Mouse (Mus musculus) embryonic stem cell, embryonic (primary cell): ENCODE measurements around the gene Fyn.

Source experiments
- CTCF ChIA-PET, 4 experiments: fragments of 300-600 bp in 2 of 4; fragments of 350-600 bp in 2 of 4; sonication (Branson Sonifier 250); formaldehyde crosslinking; loops; one replicate each; lab custom pipeline; 2022; ENCODE audit warnings: inconsistent platforms in 2 of 4; lab: Charles Lee
- POLR2A ChIA-PET, 4 experiments: fragments of 300-600 bp in 2 of 4; fragments of 350-600 bp in 2 of 4; sonication (Branson Sonifier 250); formaldehyde crosslinking; loops; one replicate each; lab custom pipeline; 2022; ENCODE audit warnings: antibody characterized with exemption in 4 of 4, inconsistent platforms in 1 of 4; lab: Charles Lee

Gene Fyn

GRCm38 (mm10) chr10:39563552-39564223, 195.0 kb downstream of the Fyn start:
- ChIA-PET CTCF (interaction anchor here in 2 of 4 experiments (0.6 to 1.3 kb wide), 2 partner anchors 9 to 187 kb away, joined by 3 to 4 read pairs; no protein-coding TSS in a partner anchor), POLR2A (interaction anchor here in 3 of 4 experiments (0.5 to 1.7 kb wide), 8 partner anchors 8 to 776 kb away, joined by 3 to 4 read pairs (median 3); partner anchors contain the start of gene Cdk19 (in 1 of the 3))

- CTCF ChIA-PET: no interaction called here
- POLR2A ChIA-PET: interaction anchor here in 1 of 4 experiments (0.6 kb wide), 1 partner anchor 10 kb away, joined by 4 read pairs; no protein-coding TSS in a partner anchor
Observed at GRCm38 (mm10) chr10:39566901-39567300, 198.2 kb downstream of the Fyn start.

- CTCF ChIA-PET: no interaction called here
Observed at GRCm38 (mm10) chr10:39568991-39569390, 200.3 kb downstream of the Fyn start.

GRCm38 (mm10) chr10:39571011-39571410, 202.4 kb downstream of the Fyn start:
- CTCF ChIA-PET: no interaction called here
- POLR2A ChIA-PET: interaction anchor here in 3 of 4 experiments (0.7 to 2.3 kb wide), 6 partner anchors 8 to 160 kb away, joined by 3 to 12 read pairs (median 5); no protein-coding TSS in a partner anchor

More at GRCm38 (mm10) chr10:39568991-39569390, 200.3 kb downstream of the Fyn start:
- POLR2A ChIA-PET: interaction anchor here in 3 of 4 experiments (0.7 to 2.4 kb wide), 6 partner anchors 9 to 162 kb away, joined by 3 to 9 read pairs (median 3); partner anchors contain the start of gene Rev3l (in 1 of the 3)

- CTCF ChIA-PET: interaction anchor here in 1 of 4 experiments (0.9 to 1.3 kb wide), 2 partner anchors 10 to 401 kb away, joined by 3 read pairs; no protein-coding TSS in a partner anchor
- POLR2A ChIA-PET: interaction anchor here in 3 of 4 experiments (0.5 to 2.3 kb wide), 11 partner anchors 8 to 497 kb away, joined by 3 to 11 read pairs (median 4); partner anchors contain the start of gene Rev3l (in 2 of the 3)
Observed at GRCm38 (mm10) chr10:39572050-39572671, 203.5 kb downstream of the Fyn start.

GRCm38 (mm10) chr10:39572672-39573051, 204.0 kb downstream of the Fyn start:
- CTCF ChIA-PET: interaction anchor here in 1 of 4 experiments (0.9 to 1.3 kb wide), 2 partner anchors 11 to 402 kb away, joined by 3 read pairs; no protein-coding TSS in a partner anchor
- POLR2A ChIA-PET: interaction anchor here in 3 of 4 experiments (0.5 to 2.3 kb wide), 11 partner anchors 8 to 497 kb away, joined by 3 to 11 read pairs (median 4); partner anchors contain the start of gene Rev3l (in 2 of the 3)

- ChIA-PET CTCF (no interaction called here), POLR2A (interaction anchor here in 1 of 4 experiments (0.7 kb wide), 1 partner anchor 12 kb away, joined by 3 read pairs; no protein-coding TSS in a partner anchor)
Observed at GRCm38 (mm10) chr10:39576466-39576865, 207.8 kb downstream of the Fyn start.

- POLR2A ChIA-PET: interaction anchor here in 2 of 4 experiments (0.7 to 0.9 kb wide), 2 partner anchors 8 to 10 kb away, joined by 3 read pairs; no protein-coding TSS in a partner anchor
Observed at GRCm38 (mm10) chr10:39580477-39580876, 211.8 kb downstream of the Fyn start.

GRCm38 (mm10) chr10:39582385-39582784, 213.7 kb downstream of the Fyn start:
- CTCF ChIA-PET: no interaction called here
- POLR2A ChIA-PET: interaction anchor here in 3 of 4 experiments (0.6 to 3.3 kb wide), 10 partner anchors 9 to 413 kb away, joined by 3 to 11 read pairs (median 6); no protein-coding TSS in a partner anchor

More at GRCm38 (mm10) chr10:39580477-39580876, 211.8 kb downstream of the Fyn start:
- CTCF ChIA-PET: no interaction called here

GRCm38 (mm10) chr10:39583718-39584117, 215.1 kb downstream of the Fyn start:
- CTCF ChIA-PET: interaction anchor here in 3 of 4 experiments (0.9 to 1.4 kb wide), 3 partner anchors 9 to 413 kb away, joined by 3 to 4 read pairs (median 3); no protein-coding TSS in a partner anchor

GRCm38 (mm10) chr10:39587290-39587925, 218.8 kb downstream of the Fyn start:
- ChIA-PET POLR2A (interaction anchor here (0.6 to 1.2 kb wide), 8 partner anchors 9 to 456 kb away, joined by 3 to 11 read pairs (median 3); partner anchors contain the start of gene Rev3l (in 1 of the 4)), CTCF (interaction anchor here in 1 of 4 experiments (0.6 kb wide), 1 partner anchor 428 kb away, joined by 3 read pairs; no protein-coding TSS in a partner anchor)

More at GRCm38 (mm10) chr10:39583718-39584117, 215.1 kb downstream of the Fyn start:
- POLR2A ChIA-PET: interaction anchor here in 3 of 4 experiments (0.5 to 3.3 kb wide), 12 partner anchors 9 to 83 kb away, joined by 3 to 11 read pairs (median 4); no protein-coding TSS in a partner anchor

- POLR2A ChIA-PET: interaction anchor here in 2 of 4 experiments (0.7 to 1.2 kb wide), 5 partner anchors 9 to 31 kb away, joined by 3 to 5 read pairs (median 3); no protein-coding TSS in a partner anchor
Observed at GRCm38 (mm10) chr10:39587973-39588746, 219.5 kb downstream of the Fyn start.

GRCm38 (mm10) chr10:39589765-39590546, 221.3 kb downstream of the Fyn start:
- ChIA-PET CTCF (interaction anchor here in 3 of 4 experiments (0.6 to 0.9 kb wide), 3 partner anchors 11 to 420 kb away, joined by 3 to 11 read pairs (median 3); no protein-coding TSS in a partner anchor), POLR2A (interaction anchor here in 3 of 4 experiments (0.5 to 2.0 kb wide), 16 partner anchors 9 to 362 kb away, joined by 3 to 12 read pairs (median 3); no protein-coding TSS in a partner anchor)

More at GRCm38 (mm10) chr10:39587973-39588746, 219.5 kb downstream of the Fyn start:
- CTCF ChIA-PET: no interaction called here

GRCm38 (mm10) chr10:39590629-39591028, 222.0 kb downstream of the Fyn start:
- CTCF ChIA-PET: no interaction called here
- POLR2A ChIA-PET: interaction anchor here in 3 of 4 experiments (0.5 to 2.0 kb wide), 7 partner anchors 8 to 89 kb away, joined by 3 to 12 read pairs (median 3); no protein-coding TSS in a partner anchor

- ChIA-PET CTCF (interaction anchor here in 1 of 4 experiments (1.0 kb wide), 1 partner anchor 9 kb away, joined by 4 read pairs; no protein-coding TSS in a partner anchor), POLR2A (interaction anchor here in 3 of 4 experiments (0.7 to 2.4 kb wide), 33 partner anchors 9 to 307 kb away, joined by 3 to 14 read pairs (median 4); partner anchors contain the start of gene Rev3l (in 1 of the 3))
Observed at GRCm38 (mm10) chr10:39592501-39592900, 223.8 kb downstream of the Fyn start.
